Mouse (Mus musculus) E14TG2a.4 (cell line): Measurements from ENCODE around the gene Tcaim.

ENCODE experiments used
- CTCF ChIP-seq: conservative IDR thresholded peaks from 2 replicates; pipeline ENCODE4 v1.5.1; 2014; ENCODE audit warnings: low read length
- NANOG ChIP-seq: IDR thresholded peaks from 2 replicates; pipeline ENCODE4 v1.6.1; 2014; ENCODE audit warnings: borderline replicate concordance, low read length, mixed read lengths

GRCm38 (mm10) chr9:122837216-122837615 is 31.9 kb downstream of the Tcaim start:
- no peak for TF ChIP-seq CTCF
- no peak for TF ChIP-seq NANOG
